Mouse (Mus musculus) CH12.LX (cell line): ENCODE measurements at regions not wholly inside any gene's neighbourhood (a gene's known extent, or its start where the extent isn't known, plus 50 kb on each side); places are given as distances from the start of the nearest gene placed in this dataset.

ENCODE experiments used
- DNase-seq: peaks from one replicate; pipeline ENCODE4 v3.0.0-alpha.2; 2013; ENCODE audit errors: extremely low read depth
- H3K27ac ChIP-seq: 2 replicates; pipeline ENCODE4 v1.5.1; 2012; ENCODE audit warnings: low read depth, mild to moderate bottlenecking, control low read depth, moderate library complexity; ENCODE audit not compliant: insufficient read depth
- H3K27me3 ChIP-seq: replicated peaks from 2 replicates; pipeline ENCODE3; 2012; ENCODE audit warnings: inconsistent platforms
- H3K36me3 ChIP-seq, 2 experiments: replicated peaks in 1 of 2; 2 replicates each; pipeline versions ENCODE3 to v1.6.1; 2012; ENCODE audit warnings: inconsistent platforms in 1 of 2, low read length in 1 of 2, mild to moderate bottlenecking in 1 of 2, mixed read lengths in 1 of 2, moderate library complexity in 1 of 2; ENCODE audit not compliant: control insufficient read depth in 1 of 2, insufficient read depth in 1 of 2
- H3K4me1 ChIP-seq, 2 experiments: 2 replicates each; pipeline ENCODE4 v1.6.1; 2012; ENCODE audit warnings: inconsistent platforms in 1 of 2, moderate library complexity in 1 of 2; ENCODE audit not compliant: insufficient read depth in 2 of 2, control insufficient read depth in 1 of 2
- H3K4me2 ChIP-seq: 2 replicates; pipeline ENCODE4 v1.6.1; 2012; ENCODE audit warnings: low read depth, mild to moderate bottlenecking, control low read depth; ENCODE audit not compliant: poor library complexity, insufficient read depth, severe bottlenecking
- H3K4me3 ChIP-seq, 3 experiments: fragments of 150-350 bp in 1 of 3; sonication (generic) in 1 of 3; replicated peaks in 1 of 3; 2 replicates each; pipeline versions ENCODE3 to v1.5.1; 2011 to 2012; ENCODE audit warnings: low read depth in 2 of 3, low read length in 2 of 3, mild to moderate bottlenecking in 2 of 3, moderate library complexity in 2 of 3, control low read depth in 1 of 3, improper control_type of control experiment in 1 of 3, inconsistent platforms in 1 of 3, mixed read lengths in 1 of 3; ENCODE audit not compliant: poor library complexity in 1 of 3
- H3K79me2 ChIP-seq: replicated peaks from 2 replicates; pipeline ENCODE4 v1.6.1; 2012; ENCODE audit warnings: mild to moderate bottlenecking, moderate library complexity; ENCODE audit not compliant: control insufficient read depth, poor library complexity, insufficient read depth, severe bottlenecking; ENCODE audit errors: extremely low read depth
- H3K9ac ChIP-seq: 2 replicates; pipeline ENCODE4 v1.6.1; 2012; ENCODE audit warnings: low read depth, mild to moderate bottlenecking, control low read depth, moderate library complexity; ENCODE audit not compliant: insufficient read depth
- H3K9me3 ChIP-seq: replicated peaks from 2 replicates; pipeline ENCODE3; 2012; ENCODE audit warnings: low read length, inconsistent platforms, mixed read lengths
- CHD1 ChIP-seq: IDR thresholded peaks from 2 replicates; pipeline ENCODE4 v1.6.1; 2012; ENCODE audit warnings: low read depth, low read length, improper control_type of control experiment, inconsistent platforms
- CHD2 ChIP-seq: IDR thresholded peaks from 2 replicates; pipeline ENCODE4 v1.6.1; 2011; ENCODE audit warnings: low read length, improper control_type of control experiment
- CTCF ChIP-seq, 2 experiments: IDR thresholded peaks in 1 of 2; conservative IDR thresholded peaks in 1 of 2; 2 replicates each; pipeline ENCODE4 v1.5.1; 2011 to 2012; ENCODE audit warnings: low read depth in 2 of 2, low read length in 2 of 2, improper control_type of control experiment in 1 of 2, inconsistent platforms in 1 of 2, mild to moderate bottlenecking in 1 of 2, moderate library complexity in 1 of 2
- E2F4 ChIP-seq: IDR thresholded peaks from 2 replicates; pipeline ENCODE4 v1.6.1; 2011; ENCODE audit warnings: low read depth, low read length, improper control_type of control experiment; ENCODE audit not compliant: insufficient replicate concordance
- ELF1 ChIP-seq: IDR thresholded peaks from 2 replicates; pipeline ENCODE4 v1.6.1; 2014; ENCODE audit warnings: low read depth, mild to moderate bottlenecking, inconsistent platforms, low read length, improper control_type of control experiment
- ETS1 ChIP-seq: conservative IDR thresholded peaks from 2 replicates; pipeline ENCODE4 v1.6.1; 2012; ENCODE audit warnings: low read depth, mild to moderate bottlenecking, inconsistent platforms, low read length, improper control_type of control experiment, moderate library complexity
- GABPA ChIP-seq: IDR thresholded peaks from 2 replicates; pipeline ENCODE4 v1.6.1; 2012; ENCODE audit warnings: low read depth, low read length, improper control_type of control experiment, inconsistent platforms; ENCODE audit not compliant: insufficient replicate concordance
- HCFC1 ChIP-seq: IDR thresholded peaks from 2 replicates; pipeline ENCODE4 v1.6.1; 2012; ENCODE audit warnings: low read depth, mild to moderate bottlenecking, inconsistent platforms, low read length, improper control_type of control experiment
- IRF4 ChIP-seq: IDR thresholded peaks from 2 replicates; pipeline ENCODE4 v1.6.1; 2014; ENCODE audit warnings: low read depth, mild to moderate bottlenecking, inconsistent platforms, low read length, improper control_type of control experiment
- JUND ChIP-seq: conservative IDR thresholded peaks from 2 replicates; pipeline ENCODE4 v1.6.1; 2011; ENCODE audit warnings: low read depth, low read length, improper control_type of control experiment
- KAT2A ChIP-seq: IDR thresholded peaks from 2 replicates; pipeline ENCODE4 v1.6.1; 2012; ENCODE audit warnings: low read length, improper control_type of control experiment, inconsistent platforms; ENCODE audit not compliant: insufficient replicate concordance
- MAFK ChIP-seq: IDR thresholded peaks from 2 replicates; pipeline ENCODE4 v1.6.1; 2011; ENCODE audit warnings: low read length, improper control_type of control experiment; ENCODE audit not compliant: insufficient replicate concordance
- MEF2A ChIP-seq: IDR thresholded peaks from 2 replicates; pipeline ENCODE4 v1.6.1; 2014; ENCODE audit warnings: low read depth, mild to moderate bottlenecking, inconsistent platforms, low read length, improper control_type of control experiment, borderline replicate concordance
- MXI1 ChIP-seq: IDR thresholded peaks from 2 replicates; pipeline ENCODE4 v1.6.1; 2011; ENCODE audit warnings: mild to moderate bottlenecking, low read depth, low read length, improper control_type of control experiment
- MYC ChIP-seq: IDR thresholded peaks from 2 replicates; pipeline ENCODE4 v1.6.1; 2011; ENCODE audit warnings: low read depth, mild to moderate bottlenecking, improper control_type of control experiment, low read length
- NELFE ChIP-seq: IDR thresholded peaks from 2 replicates; pipeline ENCODE4 v1.6.1; 2011; ENCODE audit warnings: low read depth, low read length, improper control_type of control experiment
- NRF1 ChIP-seq: IDR thresholded peaks from 2 replicates; pipeline ENCODE4 v1.6.1; 2014; ENCODE audit warnings: low read depth, mild to moderate bottlenecking, inconsistent platforms, low read length, improper control_type of control experiment, moderate library complexity
- PAX5 ChIP-seq: IDR thresholded peaks from 2 replicates; pipeline ENCODE4 v1.6.1; 2012; ENCODE audit warnings: low read length, inconsistent platforms, mixed read lengths
- POLR2AphosphoS2 ChIP-seq: IDR thresholded peaks from 2 replicates; pipeline ENCODE4 v1.6.1; 2011; ENCODE audit warnings: low read depth, low read length, improper control_type of control experiment
- TCF12 ChIP-seq: IDR thresholded peaks from 2 replicates; pipeline ENCODE4 v1.6.1; 2014; ENCODE audit warnings: low read depth, mild to moderate bottlenecking, inconsistent platforms, low read length, improper control_type of control experiment
- UBTF ChIP-seq: IDR thresholded peaks from 2 replicates; pipeline ENCODE4 v1.6.1; 2012; ENCODE audit warnings: low read depth, mild to moderate bottlenecking, inconsistent platforms, low read length, improper control_type of control experiment, moderate library complexity
- USF2 ChIP-seq: conservative IDR thresholded peaks from 2 replicates; pipeline ENCODE4 v1.6.1; 2011; ENCODE audit warnings: low read depth, low read length, improper control_type of control experiment
- ZC3H11A ChIP-seq: IDR thresholded peaks from 2 replicates; pipeline ENCODE4 v1.6.1; 2012; ENCODE audit warnings: low read depth, mild to moderate bottlenecking, inconsistent platforms, low read length, improper control_type of control experiment
- ZKSCAN1 ChIP-seq: IDR thresholded peaks from 2 replicates; pipeline ENCODE4 v1.6.1; 2012; ENCODE audit warnings: low read depth, inconsistent platforms, low read length, improper control_type of control experiment, borderline replicate concordance
- ZMIZ1 ChIP-seq: IDR thresholded peaks from 2 replicates; pipeline ENCODE4 v1.6.1; 2012; ENCODE audit warnings: low read depth, mild to moderate bottlenecking, inconsistent platforms, low read length, improper control_type of control experiment
- ZNF384 ChIP-seq: IDR thresholded peaks from 2 replicates; pipeline ENCODE4 v1.6.1; 2012; ENCODE audit warnings: low read depth, low read length, improper control_type of control experiment, inconsistent platforms
- dilution Hi-C: fragments of 300-500 bp; cut with MboI; formaldehyde crosslinking; loops from 2 replicates; pipeline ENCODE4 v1.14.3; 2020; ENCODE audit warnings: low sequenced_read_pairs; ENCODE audit not compliant: extremely low pct_unique_long_range_greater_than_20kb, extremely low pct_ligation_motif_present
- in situ Hi-C: fragments of 300-500 bp; cut with MboI; formaldehyde crosslinking; loops from 3 replicates; pipeline ENCODE4 v1.14.3; 2019; ENCODE audit warnings: low sequenced_read_pairs, low pct_ligation_motif_present, low pct_unique_long_range_greater_than_20kb, mixed read lengths

DNA sequence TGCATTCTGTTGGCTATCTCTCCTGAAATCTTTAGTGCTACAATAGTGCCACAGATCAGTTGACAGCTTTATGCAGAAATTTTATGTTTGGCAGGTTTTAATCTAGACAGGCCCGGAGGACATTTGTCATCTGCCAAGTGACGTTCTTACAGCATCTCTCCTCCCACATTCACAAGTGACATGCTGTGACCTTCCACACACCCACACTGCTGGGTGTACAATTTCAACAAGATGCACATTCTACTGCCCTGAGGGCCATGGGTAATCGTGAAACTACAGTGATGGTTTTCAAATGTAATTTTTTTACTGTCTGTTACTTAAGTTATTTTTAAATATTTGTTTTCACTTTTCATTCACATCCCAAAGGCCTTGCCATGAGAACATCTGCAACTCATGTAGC, 639.2 kb upstream of the Gm11114 start:
- Histone ChIP-seq H3K36me3 (no peaks in the 10 kb centered on the region), H3K4me3 (no peak overlapping the region), H3K79me2 (no peaks in the 10 kb centered on the region), H3K27ac (no peak overlapping the region), H3K9ac (no peak overlapping the region), H3K4me1 (no peaks in the 10 kb centered on the region), H3K4me2 (no peak overlapping the region), H3K27me3 (no peaks in the 10 kb centered on the region), H3K9me3 (no peaks in the 10 kb centered on the region)
- TF ChIP-seq NRF1 (no peak), HCFC1 (no peak), ZMIZ1 (no peak), GABPA (no peak), MYC (no peak), USF2 (no peak), MXI1 (no peak), E2F4 (no peak), MEF2A (no peak), ZNF384 (no peak), MAFK (no peak), ELF1 (no peak)
- in situ Hi-C loops, result no loop called here
- no peak for DNase-seq
- dilution Hi-C loops, result no loop called here

DNA sequence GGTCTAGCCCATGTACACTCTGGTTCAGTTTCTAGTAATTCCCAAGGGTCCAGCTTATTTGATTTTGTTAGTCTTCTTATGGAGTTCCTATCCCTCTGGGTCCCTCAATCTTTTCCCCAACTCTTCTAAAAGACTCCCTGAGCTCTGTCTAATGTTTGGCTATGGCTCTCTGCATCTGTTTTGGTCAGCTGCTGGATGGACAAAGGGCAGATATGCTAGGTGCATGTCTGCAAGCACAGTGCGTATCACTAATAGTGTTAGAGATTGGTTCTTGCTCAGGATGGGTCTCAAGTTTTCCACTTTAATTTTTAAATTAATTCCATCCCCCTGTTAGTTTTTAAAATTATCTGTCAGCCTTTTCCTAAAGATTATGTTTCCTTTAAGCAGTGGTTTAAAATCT, 634.2 kb upstream of the Gm11114 start:
- Histone ChIP-seq H3K9ac (no peak overlapping the region), H3K27ac (no peak overlapping the region), H3K36me3 (no peaks in the 10 kb centered on the region), H3K79me2 (no peaks in the 10 kb centered on the region), H3K4me2 (no peak overlapping the region), H3K27me3 (no peaks in the 10 kb centered on the region), H3K4me1 (no peaks in the 10 kb centered on the region), H3K4me3 (no peak overlapping the region), H3K9me3 (no peaks in the 10 kb centered on the region)
- in situ Hi-C loops (no loop called here), dilution Hi-C loops (no loop called here)
- DNase-seq, result no peak
- TF ChIP-seq ZNF384 (no peak), MYC (no peak), ZKSCAN1 (no peak), ELF1 (no peak), KAT2A (no peak), JUND (no peak), CTCF (conservative IDR thresholded peaks at IDR 0.05 in 1 of 2, IDR thresholded peaks at IDR 0.05 in 1 of 2; ENCODE audit: low read depth in 2 of 2, low read length in 2 of 2) (no peak), ZC3H11A (no peak), ETS1 (no peak), POLR2AphosphoS2 (no peak), IRF4 (no peak), TCF12 (no peak), HCFC1 (no peak), CHD1 (no peak), MAFK (no peak), USF2 (no peak), UBTF (no peak), PAX5 (no peak), NELFE (no peak), CHD2 (no peak)
